Mouse (Mus musculus): Measurements from ENCODE around the gene Mbl2.
"Not testable (repeated sequence)": the region's sequence is repeated elsewhere in the genome, so short reads cannot be mapped to it uniquely, and the experiment has no call there.

Gene Mbl2

DNA sequence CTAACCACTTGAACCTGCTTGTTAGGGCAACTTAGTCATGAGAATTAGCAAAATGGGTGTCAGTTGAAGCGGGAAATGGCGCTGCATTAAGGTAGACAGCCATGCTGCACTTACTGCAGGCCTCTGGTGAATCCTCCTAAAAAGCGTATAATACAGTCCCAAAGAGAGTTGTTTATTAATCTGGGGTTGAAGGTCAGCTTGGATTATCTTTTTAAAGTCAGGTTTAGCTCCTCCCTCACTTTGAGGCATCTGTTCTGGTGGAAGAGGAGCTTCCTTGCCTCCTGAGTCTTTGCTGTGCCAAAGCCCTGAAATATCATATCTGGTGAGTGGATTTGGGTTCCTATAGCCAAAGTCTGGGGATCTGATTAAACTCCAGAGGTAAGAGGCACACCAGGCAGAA lies at the start of gene Mbl2:
Gene Mbl2, plus strand, starts transcription at position 252 of the 400 bp plus-strand sequence.
- DNase-seq (ENCODE audit: low spot score in 2 of 2), result no peak

- no peak for DNase-seq (ENCODE audit: low spot score in 2 of 2)
Observed at GRCm38 (mm10) chr19:30185536-30185935, 47.2 kb upstream of the Mbl2 start.

GRCm38 (mm10) chr19:30187232-30187631 lies 45.5 kb upstream of the Mbl2 start:
- DNase-seq (ENCODE audit: low spot score in 2 of 2), result no peak

DNA sequence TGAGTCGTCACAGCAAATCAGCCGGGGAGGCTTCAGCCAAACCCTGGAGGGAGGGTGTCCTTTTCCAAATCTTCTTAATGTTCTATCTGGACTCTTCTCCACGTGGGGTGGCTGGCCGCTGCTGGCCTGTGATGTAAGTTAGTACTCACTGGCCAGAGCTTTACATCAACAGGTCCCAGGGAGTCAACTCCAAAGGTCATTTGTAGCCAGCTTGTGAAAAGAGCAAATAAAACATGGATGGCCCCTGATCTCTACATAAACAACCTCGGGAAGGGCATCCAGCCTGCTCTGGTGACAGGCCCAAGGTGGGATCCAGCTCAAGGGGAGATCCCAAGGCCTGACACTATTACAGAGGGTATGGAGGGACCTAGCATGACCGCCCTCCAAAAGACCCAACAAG lies 37.7 kb upstream of the Mbl2 start:
- no peak for DNase-seq (ENCODE audit: low spot score in 2 of 2)

- no peak for DNase-seq (ENCODE audit: low spot score in 2 of 2)
Observed at GRCm38 (mm10) chr19:30202177-30202576, 30.6 kb upstream of the Mbl2 start.

GRCm38 (mm10) chr19:30205159-30205816 lies 27.5 kb upstream of the Mbl2 start:
- peak; percentile 37 to 51 for DNase-seq (ENCODE audit: low spot score in 2 of 2)

DNA sequence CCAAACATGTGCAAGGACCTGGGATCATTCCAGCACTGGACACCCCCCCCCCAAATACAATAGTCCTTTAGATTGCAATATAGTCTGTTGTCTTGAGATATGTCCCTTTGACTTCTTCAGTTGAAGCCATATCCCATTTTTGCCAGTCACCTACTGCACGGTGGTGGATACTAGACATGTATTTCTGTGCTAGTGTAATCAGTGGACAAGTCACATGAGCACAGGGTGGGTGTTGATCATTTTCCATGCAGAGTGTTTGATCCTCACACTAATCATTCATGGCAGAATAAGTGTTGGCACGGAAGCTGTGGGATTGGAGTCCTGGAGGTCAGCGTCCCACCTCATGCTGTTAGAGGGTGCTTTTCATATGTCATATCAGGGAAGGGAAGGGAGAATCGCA lies 26.9 kb upstream of the Mbl2 start:
- no peak for DNase-seq (ENCODE audit: low spot score in 2 of 2)

GRCm38 (mm10) chr19:30206981-30207380 lies 25.8 kb upstream of the Mbl2 start:
- no peak for DNase-seq (ENCODE audit: low spot score in 2 of 2)

- not testable (repeated sequence) for DNase-seq (ENCODE audit: low spot score in 2 of 2)
Observed at GRCm38 (mm10) chr19:30209006-30209405, 23.7 kb upstream of the Mbl2 start.

DNA sequence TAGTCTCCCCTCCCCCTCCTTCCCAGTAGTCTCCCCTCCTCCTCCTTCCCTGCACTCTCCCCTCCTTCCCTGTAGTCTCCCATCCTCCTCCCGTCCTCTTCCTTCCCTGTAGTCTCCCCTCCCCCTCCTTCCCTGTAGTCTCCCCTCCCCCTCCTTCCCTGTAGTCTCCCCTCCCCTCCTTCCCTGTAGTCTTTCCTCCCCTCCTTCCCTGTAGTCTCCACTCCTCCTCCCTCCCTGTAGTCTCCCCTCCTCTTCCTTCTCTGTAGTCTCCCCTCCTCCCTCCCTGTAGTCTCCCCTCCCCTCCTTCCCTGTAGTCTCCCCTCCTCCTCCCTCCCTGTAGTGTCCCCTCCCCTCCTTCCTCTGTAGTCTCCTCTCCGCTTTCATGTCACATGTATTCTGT lies 18.7 kb upstream of the Mbl2 start:
- no peak for DNase-seq (ENCODE audit: low spot score in 2 of 2)

- not testable (repeated sequence) for DNase-seq (ENCODE audit: low spot score in 2 of 2)
Observed at GRCm38 (mm10) chr19:30215736-30216135, 17.0 kb upstream of the Mbl2 start.

DNA sequence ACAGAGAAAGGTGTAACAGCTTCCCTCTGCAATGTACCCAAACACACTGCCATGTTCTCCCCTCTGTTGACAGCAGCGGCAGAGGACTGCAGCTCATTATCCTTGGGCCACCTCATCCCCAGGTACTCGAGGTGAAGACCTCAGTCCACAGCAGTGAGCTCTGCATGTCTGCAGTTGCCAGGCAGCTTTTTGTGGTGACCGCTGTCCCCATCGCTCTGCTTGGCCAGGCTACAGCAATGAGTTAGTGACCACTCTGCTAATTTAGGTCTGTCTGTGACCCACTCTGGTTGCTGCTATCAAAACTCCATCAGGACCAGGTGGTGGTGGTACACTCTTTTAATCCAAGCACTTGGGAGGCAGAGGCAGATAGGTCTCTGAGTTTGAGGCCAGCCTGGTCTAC lies 16.6 kb upstream of the Mbl2 start:
- no peak for DNase-seq (ENCODE audit: low spot score in 2 of 2)

GRCm38 (mm10) chr19:30217335-30217734 lies 15.4 kb upstream of the Mbl2 start:
- DNase-seq (ENCODE audit: low spot score in 2 of 2), result peak; percentile 61 to 76

GRCm38 (mm10) chr19:30222593-30222992 lies 10.1 kb upstream of the Mbl2 start:
- not testable (repeated sequence) for DNase-seq (ENCODE audit: low spot score in 2 of 2)

GRCm38 (mm10) chr19:30229477-30229876 lies 3.3 kb upstream of the Mbl2 start:
- DNase-seq (ENCODE audit: low spot score in 2 of 2), result no peak

DNA sequence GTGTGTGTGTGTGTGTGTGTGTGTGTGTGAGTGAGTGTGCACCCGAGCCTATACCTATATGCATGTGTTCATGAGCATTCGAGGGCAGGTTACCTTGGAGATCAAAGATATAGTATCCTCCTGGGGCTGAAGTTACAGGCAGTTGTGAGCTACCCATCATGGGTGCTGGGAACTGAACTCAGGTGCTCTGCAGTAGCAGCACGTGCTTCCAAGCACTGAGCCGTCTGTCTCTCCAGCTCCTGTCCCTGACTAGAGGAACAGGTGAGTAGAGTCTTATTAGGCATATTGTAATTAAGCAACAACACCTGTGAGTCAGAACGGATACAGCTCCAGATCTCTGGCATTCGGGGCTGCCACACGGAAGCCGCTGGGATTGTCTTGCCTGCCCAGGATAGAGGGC lies 1.7 kb downstream of the Mbl2 start:
- no peak for DNase-seq (ENCODE audit: low spot score in 2 of 2)

- no peak for DNase-seq (ENCODE audit: low spot score in 2 of 2)
Observed at GRCm38 (mm10) chr19:30247359-30247758, 14.6 kb downstream of the Mbl2 start.

DNA sequence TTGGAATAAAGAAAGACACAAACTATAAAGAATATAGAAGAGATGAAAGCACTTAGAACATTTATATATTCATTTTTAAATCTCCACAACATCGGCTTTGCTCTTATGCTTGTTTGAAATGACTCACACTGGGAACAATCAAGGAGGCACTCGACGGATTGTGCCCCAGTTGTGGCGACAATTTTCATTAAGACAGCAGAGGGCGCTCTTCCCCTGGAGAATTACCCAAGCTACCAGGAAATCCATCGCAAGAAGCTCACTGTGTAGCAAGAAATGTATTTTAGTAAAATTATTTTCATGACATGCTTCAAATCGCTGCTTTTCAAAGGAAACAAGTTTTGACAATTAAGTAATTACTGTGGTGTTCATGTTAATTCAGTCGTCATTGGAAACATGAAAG lies 16.1 kb downstream of the Mbl2 start:
- DNase-seq (ENCODE audit: low spot score in 2 of 2), result peak; percentile 63 to 82

GRCm38 (mm10) chr19:30252253-30252652 lies 19.5 kb downstream of the Mbl2 start:
- no peak for DNase-seq (ENCODE audit: low spot score in 2 of 2)

- no peak for DNase-seq (ENCODE audit: low spot score in 2 of 2)
Observed at GRCm38 (mm10) chr19:30256339-30256738, 23.6 kb downstream of the Mbl2 start.

GRCm38 (mm10) chr19:30281125-30281524 lies 48.4 kb downstream of the Mbl2 start:
- no peak for DNase-seq (ENCODE audit: low spot score in 2 of 2)

GRCm38 (mm10) chr19:30287899-30288490 lies 55.3 kb downstream of the Mbl2 start:
- peak; percentile 26 to 27 for DNase-seq (ENCODE audit: low spot score in 2 of 2)

Data from right cerebral cortex, postnatal 10 days (tissue).